Mouse (Mus musculus): Measurements from ENCODE around the gene Obp1b.
"Not testable (repeated sequence)": the region's sequence is repeated elsewhere in the genome, so short reads cannot be mapped to it uniquely, and the experiment has no call there.

Gene Obp1b

GRCm38 (mm10) chrX:78186477-78186876, at the start of gene Obp1b:
Obp1b (plus strand) TSS chrX:78186777.
- not testable (repeated sequence) for DNase-seq (ENCODE audit: low spot score in 2 of 2)

GRCm38 (mm10) chrX:78202220-78202619, 15.6 kb downstream of the Obp1b start:
- not testable (repeated sequence) for DNase-seq (ENCODE audit: low spot score in 2 of 2)

GRCm38 (mm10) chrX:78202829-78203228, 16.3 kb downstream of the Obp1b start:
- no peak for DNase-seq (ENCODE audit: low spot score in 2 of 2)

Data from thymus, postnatal 10 days (tissue).